Mouse (Mus musculus): ENCODE results near the gene Atg9b. TPM values are rescaled to one million over a fixed set of nuclear protein-coding genes. Genes with fewer than 3 reads are reported as not detected.

The Atg9b gene
- polyA plus RNA-seq, 1 experiment from 2014 or later: 0.72 TPM

DNA sequence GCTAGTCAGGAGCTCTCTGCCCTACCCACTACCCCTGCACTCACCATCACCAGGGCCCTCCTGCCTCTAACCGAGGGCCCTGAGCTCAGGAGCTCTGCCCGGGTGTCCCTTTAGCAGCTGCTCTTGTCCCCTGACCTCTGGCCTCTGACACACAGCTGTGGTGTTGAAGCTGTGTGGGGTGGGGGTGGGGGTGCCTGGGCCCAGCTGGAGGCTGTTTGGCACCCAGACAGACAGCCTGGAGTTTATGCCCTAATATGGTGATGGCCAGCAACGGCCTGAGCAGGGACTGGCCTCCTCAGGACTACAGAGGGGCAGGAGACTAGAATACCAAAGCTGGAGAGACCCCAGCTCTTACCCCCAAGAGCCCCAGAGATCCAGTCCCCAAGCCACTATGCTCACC, 57.2 kb downstream of the Atg9b start:
- Histone ChIP-seq H3K27ac (replicated peaks; ENCODE audit: low read depth, low read length) (no peak overlapping the region), H3K9me3 (ENCODE audit: control insufficient read depth, low read length) (no peaks in the 10 kb centered on the region), H3K36me3 (ENCODE audit: control insufficient read depth, insufficient read depth, low read length) (peaks cover 34% of the 10 kb centered on the region), H3K9ac (replicated peaks; ENCODE audit: low read length) (no peak overlapping the region), H3K4me1 (ENCODE audit: control insufficient read depth, insufficient read depth, low read length) (peaks cover 13% of the 10 kb centered on the region), H3K4me3 (replicated peaks; ENCODE audit: low read depth, low read length) (no peak overlapping the region), H3K4me2 (ENCODE audit: low read length) (no peak overlapping the region), H3K27me3 (ENCODE audit: control insufficient read depth, insufficient read depth, low read length) (no peaks in the 10 kb centered on the region)
- 50% methylated on average over 3 of the region's 3 CpGs for WGBS
- no peak for ATAC-seq (ENCODE audit: low FRiP score, low TSS enrichment)
- DNase-seq: no peak

Other genes with a start within 250 kb of the Atg9b start
- 13.0 and 17.0 TPM in 2 replicates for gene Nupl2, start 227.2 kb downstream of the Atg9b start, polyA plus RNA-seq (2014; fragmentation: Nextera tagmentation; extraction: Ambion mirVana)
- gene Kcnh2, start 40.5 kb downstream of the Atg9b start, polyA plus RNA-seq (2014; fragmentation: Nextera tagmentation; extraction: Ambion mirVana): 10.2 and 13.1 TPM in 2 replicates
- 5.1 and 7.0 TPM in 2 replicates for gene Nos3, start 27.3 kb downstream of the Atg9b start, polyA plus RNA-seq (2014; fragmentation: Nextera tagmentation; extraction: Ambion mirVana)
- 45.3 and 52.1 TPM in 2 replicates for gene Abcb8, start 1.5 kb upstream of the Atg9b start, polyA plus RNA-seq (2014; fragmentation: Nextera tagmentation; extraction: Ambion mirVana)
- not detected in 2 replicates for gene Asic3, start 21.2 kb upstream of the Atg9b start, polyA plus RNA-seq (2014; fragmentation: Nextera tagmentation; extraction: Ambion mirVana)
- 110 and 136 TPM in 2 replicates for gene Cdk5, start 31.4 kb upstream of the Atg9b start, polyA plus RNA-seq (2014; fragmentation: Nextera tagmentation; extraction: Ambion mirVana)
- gene Slc4a2, start 31.7 kb upstream of the Atg9b start, polyA plus RNA-seq (2014; fragmentation: Nextera tagmentation; extraction: Ambion mirVana): 14.8 TPM in 2 replicates
- 91.8 and 105 TPM in 2 replicates for gene Fastk, start 53.1 kb upstream of the Atg9b start, polyA plus RNA-seq (2014; fragmentation: Nextera tagmentation; extraction: Ambion mirVana)
- gene Tmub1, start 55.7 kb upstream of the Atg9b start, polyA plus RNA-seq (2014; fragmentation: Nextera tagmentation; extraction: Ambion mirVana): 51.0 and 64.1 TPM in 2 replicates
- gene Agap3, start 60.0 kb upstream of the Atg9b start, polyA plus RNA-seq (2014; fragmentation: Nextera tagmentation; extraction: Ambion mirVana): 65.1 and 79.0 TPM in 2 replicates
- 0.05 and 0.12 TPM in 2 replicates for gene Gbx1, start 135.1 kb upstream of the Atg9b start, polyA plus RNA-seq (2014; fragmentation: Nextera tagmentation; extraction: Ambion mirVana)
- 0.09 and 0.12 TPM in 2 replicates for gene Asb10, start 148.8 kb upstream of the Atg9b start, polyA plus RNA-seq (2014; fragmentation: Nextera tagmentation; extraction: Ambion mirVana)
- gene 4931409K22Rik, start 164.7 kb upstream of the Atg9b start, polyA plus RNA-seq (2014; fragmentation: Nextera tagmentation; extraction: Ambion mirVana): not detected in 2 replicates
- gene Abcf2, start 185.3 kb upstream of the Atg9b start, polyA plus RNA-seq (2014; fragmentation: Nextera tagmentation; extraction: Ambion mirVana): 79.3 and 88.1 TPM in 2 replicates
- 12.4 and 19.4 TPM in 2 replicates for gene Chpf2, start 194.6 kb upstream of the Atg9b start, polyA plus RNA-seq (2014; fragmentation: Nextera tagmentation; extraction: Ambion mirVana)
- gene Smarcd3, start 232.3 kb upstream of the Atg9b start, polyA plus RNA-seq (2014; fragmentation: Nextera tagmentation; extraction: Ambion mirVana): 158 and 199 TPM in 2 replicates

Measured in midbrain, embryonic 14.5 days (tissue).